Mouse (Mus musculus): Measurements from ENCODE around the gene Shisal2b.
A peak's percentile ranks its signal among the peaks of the same experiment; 100 is the strongest.

Shisal2b gene

DNA sequence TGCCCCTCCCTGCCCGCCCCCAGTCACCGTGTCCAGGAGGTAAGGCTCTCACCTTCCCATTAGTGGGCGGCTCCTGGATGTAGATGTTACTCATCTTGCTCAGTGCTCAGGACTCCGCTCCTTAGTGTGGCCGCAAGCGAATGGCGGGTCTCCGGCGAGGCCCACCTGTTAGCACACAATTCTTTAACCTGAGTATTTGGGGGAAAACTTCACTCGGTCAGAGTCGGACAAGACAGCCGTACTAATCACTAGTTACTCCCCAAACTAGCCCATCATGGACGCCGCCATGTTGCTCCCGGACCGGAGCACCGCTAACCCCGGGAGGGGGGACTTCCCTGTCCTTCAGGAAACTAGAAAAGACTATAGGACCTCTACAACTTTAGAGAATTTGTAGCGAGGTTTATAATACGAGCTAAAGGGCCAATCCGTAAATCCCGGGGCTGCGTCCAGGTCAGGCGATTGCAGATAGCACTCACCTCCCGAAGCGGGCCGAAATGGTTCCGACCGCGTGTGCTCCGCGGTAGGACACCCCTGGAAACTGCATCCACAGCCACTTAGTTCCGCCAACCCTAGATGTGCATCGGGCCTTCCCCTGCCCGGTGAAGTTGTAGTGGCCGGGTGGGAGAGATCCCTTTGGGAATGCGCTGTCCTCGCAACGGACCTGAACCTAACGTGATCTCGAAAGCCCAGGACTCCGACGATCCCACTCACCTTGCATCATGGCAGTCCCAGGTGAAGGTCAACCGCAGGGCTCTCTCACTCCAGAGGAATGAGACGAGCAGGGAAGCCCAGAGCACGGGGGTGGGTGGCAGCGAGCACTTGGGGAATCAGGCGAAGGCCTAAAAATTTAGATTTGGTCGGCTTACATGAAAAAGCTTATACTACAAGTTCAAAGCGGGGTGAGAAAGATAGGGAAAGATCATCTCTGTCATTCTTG is 46.8 kb downstream of the Shisal2b start, which contains the start of gene Cwc27:
TSS of gene Cwc27 (minus strand) at position 508 of the 937 bp plus-strand sequence.
- peak; percentile 95 for DNase-seq (ENCODE audit: inconsistent ontology term)

GRCm38 (mm10) chr13:104816270-104816634 is 47.4 kb downstream of the Shisal2b start:
- no peak for DNase-seq (ENCODE audit: inconsistent ontology term)

DNA sequence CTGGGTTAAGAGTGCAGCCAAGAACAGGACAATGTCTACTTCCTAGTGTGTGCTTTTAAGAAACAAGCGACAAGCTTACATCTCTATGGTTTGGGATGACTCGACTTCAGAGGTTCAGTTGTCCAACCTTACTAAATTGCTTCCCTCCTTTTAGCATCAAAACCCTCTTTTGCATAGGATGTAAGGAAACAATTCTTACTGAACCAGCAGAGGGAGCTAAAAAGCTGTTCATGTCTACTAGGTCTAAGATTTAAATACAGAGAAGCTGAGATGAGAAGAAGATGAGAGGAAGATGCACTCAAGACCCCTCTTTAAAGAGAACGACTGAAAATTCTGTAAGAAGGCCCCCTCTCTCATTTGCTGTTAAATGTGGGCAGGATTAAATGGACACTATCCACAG is 58.0 kb downstream of the Shisal2b start:
- peak; percentile 41 for DNase-seq (ENCODE audit: inconsistent ontology term)

- DNase-seq (ENCODE audit: inconsistent ontology term), result no peak
Observed at GRCm38 (mm10) chr13:104799566-104800182, 64.0 kb downstream of the Shisal2b start.

- no peak for DNase-seq (ENCODE audit: inconsistent ontology term)
Observed at GRCm38 (mm10) chr13:104799067-104799466, 64.6 kb downstream of the Shisal2b start.

Measured in Muller cell, postnatal 12 days (primary cell).